Mouse (Mus musculus): ENCODE data around the gene Fcrlb. TPM values are rescaled to one million over a fixed set of nuclear protein-coding genes. Genes with fewer than 3 reads are reported as not detected.

Fcrlb gene
- total and polyA plus RNA-seq, 2 experiments from 2014 or later = not detected

DNA sequence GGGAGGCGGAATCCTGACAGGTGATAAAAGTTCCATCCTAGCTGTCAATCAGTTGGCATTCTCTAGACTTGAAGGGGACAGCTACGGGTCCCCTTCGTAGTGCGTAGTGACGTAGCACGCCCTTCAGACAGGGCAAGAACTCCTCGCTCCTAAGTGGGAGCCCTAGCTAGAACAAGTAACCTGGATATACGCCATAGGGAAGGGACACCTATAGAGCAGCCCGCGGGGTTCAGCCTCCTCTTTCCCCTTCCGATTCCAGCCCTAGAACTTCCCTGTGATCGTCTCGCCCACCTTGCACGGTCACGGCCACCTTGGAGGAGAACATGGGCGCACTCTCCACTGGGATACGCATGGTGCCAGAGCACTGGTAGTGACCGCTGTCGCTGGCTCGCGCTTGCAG is 4.4 kb downstream of the Fcrlb start:
- ATAC-seq (ENCODE audit: insufficient read depth, low read depth) (no peak), DNase-seq (ENCODE audit: low spot score) (no peak)
- no peak overlapping the region for H3K27ac ChIP-seq (ENCODE audit: low read depth)
- no peaks in the 10 kb centered on the region for H3K36me3 ChIP-seq (replicated peaks; ENCODE audit: control insufficient read depth, insufficient read depth, low read length)
- whole genome bisulfite sequencing = 4% methylated on average over 21 of the region's 21 CpGs
- H3K4me1 ChIP-seq (ENCODE audit: control insufficient read depth, insufficient read depth) = peaks cover 13% of the 10 kb centered on the region
- H3K4me3 ChIP-seq (ENCODE audit: low read depth, low read length) = peak overlapping the region; percentile 52
- peak overlapping the region; percentile 73 for H3K4me2 ChIP-seq (ENCODE audit: low read depth, low read length)
- no peaks in the 10 kb centered on the region for H3K9me3 ChIP-seq (replicated peaks; ENCODE audit: control insufficient read depth, low read length)
- no peak overlapping the region for H3K9ac ChIP-seq (replicated peaks; ENCODE audit: low read depth, low read length)
- no peak for TF ChIP-seq CTCF (IDR thresholded peaks at IDR 0.05; ENCODE audit: low read depth)
- TF ChIP-seq EP300 (IDR thresholded peaks at IDR 0.05; ENCODE audit: low read depth) = no peak
- H3K27me3 ChIP-seq (ENCODE audit: control insufficient read depth, insufficient read depth, low read length) = peaks cover 43% of the 10 kb centered on the region

DNA sequence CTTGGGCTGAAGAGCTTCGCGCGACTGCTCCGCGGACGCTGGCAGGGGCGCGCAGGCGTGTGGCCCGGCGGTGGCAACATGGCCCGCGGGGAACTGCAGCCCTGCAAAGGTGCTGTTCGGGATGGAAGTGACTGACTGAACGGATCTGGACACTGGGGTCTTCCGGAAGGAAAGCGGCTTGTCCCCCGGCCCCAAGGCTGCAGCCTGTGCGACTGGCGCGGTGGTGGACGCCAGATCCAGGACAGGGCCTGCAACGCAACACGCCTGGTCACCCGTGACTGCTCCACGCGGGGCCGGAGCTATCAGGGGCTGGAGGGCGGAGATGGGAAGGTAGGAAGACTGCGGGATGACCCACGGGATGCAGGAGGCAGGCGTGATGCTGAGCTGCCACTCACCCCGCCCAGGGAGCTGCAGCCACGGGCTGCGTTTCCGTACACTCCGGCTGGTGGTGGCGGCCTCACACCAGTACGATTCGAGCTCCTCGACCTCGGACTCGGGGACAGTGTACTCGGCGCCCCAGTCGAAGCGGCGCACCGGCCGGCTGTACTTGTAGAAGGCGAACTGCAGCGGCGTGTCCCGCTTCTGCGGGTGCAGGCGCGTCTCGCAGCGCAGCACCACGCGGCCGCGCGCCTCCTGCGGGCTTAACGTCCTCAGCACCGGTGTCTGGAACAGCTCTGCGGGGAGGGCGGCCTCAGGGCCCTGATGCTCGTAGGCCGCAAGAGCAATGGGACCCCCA is 5.1 kb downstream of the Fcrlb start:
- no peak for TF ChIP-seq EP300 (IDR thresholded peaks at IDR 0.05; ENCODE audit: low read depth)
- TF ChIP-seq CTCF (IDR thresholded peaks at IDR 0.05; ENCODE audit: low read depth) = no peak
- 2% methylated on average over 71 of the region's 71 CpGs for WGBS
- 0 out of 2 replicates have a peak overlapping the region, but pooled peaks have one; percentile 28 for H3K9ac ChIP-seq (replicated peaks; ENCODE audit: low read depth, low read length)
- peak overlapping the region; percentile 73 for H3K4me2 ChIP-seq (ENCODE audit: low read depth, low read length)
- H3K9me3 ChIP-seq (replicated peaks; ENCODE audit: control insufficient read depth, low read length) = no peaks in the 10 kb centered on the region
- H3K4me1 ChIP-seq (ENCODE audit: control insufficient read depth, insufficient read depth) = peaks cover 13% of the 10 kb centered on the region
- H3K36me3 ChIP-seq (replicated peaks; ENCODE audit: control insufficient read depth, insufficient read depth, low read length) = no peaks in the 10 kb centered on the region
- no peak overlapping the region for H3K27ac ChIP-seq (ENCODE audit: low read depth)
- peak; percentile 22 for DNase-seq (ENCODE audit: low spot score)
- peaks cover 38% of the 10 kb centered on the region for H3K27me3 ChIP-seq (ENCODE audit: control insufficient read depth, insufficient read depth, low read length)
- ATAC-seq (ENCODE audit: insufficient read depth, low read depth) = peak; percentile 61
- peak overlapping the region; percentile 52 for H3K4me3 ChIP-seq (ENCODE audit: low read depth, low read length)

DNA sequence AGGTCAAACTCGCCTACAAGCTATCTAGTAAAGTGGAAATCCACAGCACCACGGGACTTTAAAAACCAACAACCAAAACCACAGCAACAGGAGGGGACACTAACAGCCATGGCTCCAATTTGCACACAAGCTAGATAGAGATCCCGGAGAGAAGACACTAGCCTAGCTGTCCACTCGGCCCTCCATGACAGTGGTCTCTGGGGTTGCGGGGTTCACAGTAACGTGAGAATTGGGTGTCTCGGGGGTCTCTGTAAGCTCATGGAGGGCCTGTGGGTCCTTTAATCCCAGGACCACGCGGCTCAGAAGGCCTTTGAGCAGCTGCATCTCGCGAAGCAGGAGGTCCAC is 5.7 kb downstream of the Fcrlb start:
- H3K9ac ChIP-seq (replicated peaks; ENCODE audit: low read depth, low read length) = no peak overlapping the region
- peaks cover 13% of the 10 kb centered on the region for H3K4me1 ChIP-seq (ENCODE audit: control insufficient read depth, insufficient read depth)
- H3K27me3 ChIP-seq (ENCODE audit: control insufficient read depth, insufficient read depth, low read length) = peaks cover 39% of the 10 kb centered on the region
- no peaks in the 10 kb centered on the region for H3K36me3 ChIP-seq (replicated peaks; ENCODE audit: control insufficient read depth, insufficient read depth, low read length)
- H3K4me2 ChIP-seq (ENCODE audit: low read depth, low read length) = peak overlapping the region; percentile 73
- H3K27ac ChIP-seq (ENCODE audit: low read depth) = no peak overlapping the region
- peak overlapping the region; percentile 52 for H3K4me3 ChIP-seq (ENCODE audit: low read depth, low read length)
- 31% methylated on average over 11 of the region's 11 CpGs for WGBS
- H3K9me3 ChIP-seq (replicated peaks; ENCODE audit: control insufficient read depth, low read length) = no peaks in the 10 kb centered on the region
- TF ChIP-seq EP300 (IDR thresholded peaks at IDR 0.05; ENCODE audit: low read depth) (no peak), CTCF (IDR thresholded peaks at IDR 0.05; ENCODE audit: low read depth) (no peak)
- ATAC-seq (ENCODE audit: insufficient read depth, low read depth) (no peak), DNase-seq (ENCODE audit: low spot score) (no peak)

DNA sequence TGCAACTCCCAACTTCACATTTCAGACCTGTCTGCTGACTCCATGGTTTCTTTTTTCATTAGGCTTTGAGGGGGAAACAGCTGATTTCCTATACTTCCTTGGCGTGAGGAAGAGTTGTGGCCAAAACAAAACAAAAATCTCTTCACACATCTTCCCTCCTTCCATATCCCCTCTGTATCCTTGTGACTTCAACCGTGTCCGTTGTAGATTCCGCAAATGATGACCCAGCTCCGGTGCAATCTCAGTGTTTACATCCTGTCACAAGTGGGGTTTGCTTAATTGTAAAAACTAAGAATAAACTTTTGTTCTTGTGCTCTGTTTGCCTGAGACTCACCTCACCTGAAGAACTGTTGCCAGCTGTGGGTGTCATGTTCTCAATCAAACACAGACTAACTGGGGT is 9.3 kb downstream of the Fcrlb start:
- WGBS = 55% methylated on average over 5 of the region's 5 CpGs

DNA sequence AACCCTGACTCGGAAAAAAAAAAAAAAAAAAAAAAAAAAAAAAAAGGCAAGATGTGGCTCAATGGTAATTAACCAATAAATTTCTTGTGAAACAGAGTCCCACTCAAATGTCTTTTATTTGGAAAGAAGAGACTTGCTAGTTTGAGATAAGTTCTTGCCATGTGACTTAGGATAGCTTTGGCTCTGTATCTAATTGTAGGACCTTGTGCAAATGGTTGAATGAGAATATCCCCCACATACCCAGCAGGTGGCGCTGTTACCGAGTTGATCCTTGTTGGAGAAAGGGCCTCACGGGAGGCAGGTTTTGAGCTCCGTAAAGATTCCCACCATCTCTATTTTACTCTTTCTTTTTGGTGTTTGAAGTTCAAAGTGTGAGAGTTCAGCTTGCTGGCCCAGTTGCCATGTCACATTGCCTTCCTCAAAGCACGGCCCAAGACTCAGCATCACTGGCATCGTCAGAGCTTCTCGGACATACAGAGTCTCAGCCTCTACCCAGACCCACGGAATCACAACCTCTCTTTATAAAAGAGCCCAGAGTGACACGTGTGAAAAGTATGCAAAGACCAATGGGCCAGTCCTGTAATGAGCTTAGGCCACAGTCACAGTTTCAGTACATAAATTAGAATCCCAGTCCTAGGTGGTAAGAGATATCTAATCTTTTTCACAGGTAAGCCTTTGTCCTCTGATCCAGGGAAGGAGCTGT is 11.1 kb downstream of the Fcrlb start:
- WGBS = 30% methylated on average over 10 of the region's 10 CpGs
- Histone ChIP-seq H3K27me3 (ENCODE audit: control insufficient read depth, insufficient read depth, low read length) (peaks cover 30% of the 10 kb centered on the region; the same call in 1 of the 2 replicates), H3K9ac (replicated peaks; ENCODE audit: low read depth, low read length) (no peak overlapping the region), H3K4me1 (ENCODE audit: control insufficient read depth, insufficient read depth) (no peaks in the 10 kb centered on the region), H3K36me3 (replicated peaks; ENCODE audit: control insufficient read depth, insufficient read depth, low read length) (no peaks in the 10 kb centered on the region), H3K4me2 (ENCODE audit: low read depth, low read length) (peak overlapping the region; percentile 41; the same call in 1 of the 2 replicates), H3K9me3 (replicated peaks; ENCODE audit: control insufficient read depth, low read length) (no peaks in the 10 kb centered on the region), H3K4me3 (ENCODE audit: low read depth, low read length) (no peak overlapping the region), H3K27ac (ENCODE audit: low read depth) (no peak overlapping the region)
- ATAC-seq (ENCODE audit: insufficient read depth, low read depth) (peak; percentile 49), DNase-seq (ENCODE audit: low spot score) (peak; percentile 80)
- TF ChIP-seq EP300 (IDR thresholded peaks at IDR 0.05; ENCODE audit: low read depth) (no peak), CTCF (IDR thresholded peaks at IDR 0.05; ENCODE audit: low read depth) (peak; percentile 84)

More for the DNA sequence above, 9.3 kb downstream of the Fcrlb start:
- peaks cover 38% of the 10 kb centered on the region for H3K27me3 ChIP-seq (ENCODE audit: control insufficient read depth, insufficient read depth, low read length)
- H3K4me1 ChIP-seq (ENCODE audit: control insufficient read depth, insufficient read depth) = peaks cover 12% of the 10 kb centered on the region
- no peak overlapping the region for H3K4me3 ChIP-seq (ENCODE audit: low read depth, low read length)
- H3K4me2 ChIP-seq (ENCODE audit: low read depth, low read length) = no peak overlapping the region
- DNase-seq (ENCODE audit: low spot score) = no peak
- no peak overlapping the region for H3K27ac ChIP-seq (ENCODE audit: low read depth)
- H3K36me3 ChIP-seq (replicated peaks; ENCODE audit: control insufficient read depth, insufficient read depth, low read length) = no peaks in the 10 kb centered on the region
- no peak for TF ChIP-seq EP300 (IDR thresholded peaks at IDR 0.05; ENCODE audit: low read depth)
- no peak for TF ChIP-seq CTCF (IDR thresholded peaks at IDR 0.05; ENCODE audit: low read depth)
- ATAC-seq (ENCODE audit: insufficient read depth, low read depth) = no peak
- no peaks in the 10 kb centered on the region for H3K9me3 ChIP-seq (replicated peaks; ENCODE audit: control insufficient read depth, low read length)
- H3K9ac ChIP-seq (replicated peaks; ENCODE audit: low read depth, low read length) = no peak overlapping the region

All from heart, postnatal 0 days (tissue).